15 mouse cellular contexts compared by ENCODE assay signal in genomic region chr15:79135783-79136575, GRCm38 (mm10). TPM values are rescaled to one million over a fixed set of nuclear protein-coding genes. Genes with fewer than 3 reads are reported as not detected.
DNase-seq lines count a peak whose midpoint lies in the region; ATAC-seq and TF ChIP-seq lines count a peak whose summit lies in the region.
"Had no signal": no experiment of that assay in that cellular context is flagged by ENCODE, and none has a peak within 500 bp of the region (broad histone marks: within the 10 kb centered on the region; RNA-seq: fewer than 3 reads in every experiment).

No protein-coding gene starts in this region.

- no peak overlapping the region for H3K9ac ChIP-seq in hindbrain, postnatal 0 days (replicated peaks; ENCODE audit: low read length)
- no peak overlapping the region for H3K9ac ChIP-seq in hindbrain, embryonic 13.5 days
- H3K9ac ChIP-seq in neural tube, embryonic 15.5 days (replicated peaks), result no peak overlapping the region
- H3K9ac ChIP-seq: embryonic facial prominence, embryonic 15.5 days had no signal

- no peaks in the 10 kb centered on the region for H3K27me3 ChIP-seq in hindbrain, postnatal 0 days (ENCODE audit: insufficient read depth, low read length)
- 0 out of 2 replicates have a peak, but pooled peaks cover 2% of the 10 kb centered on the region for H3K27me3 ChIP-seq in hindbrain, embryonic 13.5 days
- H3K27me3 ChIP-seq in neural tube, embryonic 15.5 days (replicated peaks), result no peaks in the 10 kb centered on the region
- H3K27me3 ChIP-seq: embryonic facial prominence, embryonic 15.5 days; heart, embryonic 13.5 days had no signal

- H3K4me1 ChIP-seq in hindbrain, postnatal 0 days (ENCODE audit: insufficient read depth, low read length), result no peaks in the 10 kb centered on the region
- peaks cover 8% of the 10 kb centered on the region for H3K4me1 ChIP-seq in hindbrain, embryonic 13.5 days (replicated peaks)
- H3K4me1 ChIP-seq in neural tube, embryonic 15.5 days, result peaks cover 14% of the 10 kb centered on the region

- peaks cover 27% of the 10 kb centered on the region for H3K36me3 ChIP-seq in hindbrain, postnatal 0 days (ENCODE audit: insufficient read depth, low read length)
- H3K36me3 ChIP-seq in hindbrain, embryonic 13.5 days, result peaks cover 33% of the 10 kb centered on the region
- H3K36me3 ChIP-seq in neural tube, embryonic 15.5 days, result peaks cover 33% of the 10 kb centered on the region

- H3K9me3 ChIP-seq in hindbrain, postnatal 0 days (ENCODE audit: low read length), result no peaks in the 10 kb centered on the region
- H3K9me3 ChIP-seq in hindbrain, embryonic 13.5 days, result no peaks in the 10 kb centered on the region
- no peaks in the 10 kb centered on the region for H3K9me3 ChIP-seq in neural tube, embryonic 15.5 days (replicated peaks)
- H3K9me3 ChIP-seq: embryonic facial prominence, embryonic 15.5 days; heart, embryonic 13.5 days had no signal

- 61% methylated on average over 11 of the region's 11 CpGs for WGBS in hindbrain, postnatal 0 days
- 66% methylated on average over 11 of the region's 11 CpGs for WGBS in hindbrain, embryonic 13.5 days
- 63% methylated on average over 11 of the region's 11 CpGs for WGBS in neural tube, embryonic 15.5 days

- no peak for TF ChIP-seq CTCF in hindbrain, postnatal 0 days (IDR thresholded peaks at IDR 0.05; ENCODE audit: low read depth)

- H3K4me2 ChIP-seq in hindbrain, postnatal 0 days (ENCODE audit: low read depth, low read length), result no peak overlapping the region
- H3K4me2 ChIP-seq in hindbrain, embryonic 13.5 days, result no peak overlapping the region
- H3K4me2 ChIP-seq in neural tube, embryonic 15.5 days, result no peak overlapping the region
- H3K4me2 ChIP-seq: embryonic facial prominence, embryonic 15.5 days; heart, embryonic 13.5 days had no signal

- no peak overlapping the region for H3K4me3 ChIP-seq in hindbrain, postnatal 0 days (ENCODE audit: low read length)
- H3K4me3 ChIP-seq in hindbrain, embryonic 13.5 days, result no peak overlapping the region
- no peak overlapping the region for H3K4me3 ChIP-seq in neural tube, embryonic 15.5 days (replicated peaks)
- H3K4me3 ChIP-seq: embryonic facial prominence, embryonic 15.5 days; heart, embryonic 13.5 days had no signal

- no peak for ATAC-seq in hindbrain, postnatal 0 days
- ATAC-seq in hindbrain, embryonic 13.5 days (ENCODE audit: low FRiP score), result no peak
- no peak for ATAC-seq in neural tube, embryonic 15.5 days (ENCODE audit: low FRiP score)
- ATAC-seq: intestine, embryonic 16.5 days had no signal

- H3K27ac ChIP-seq in hindbrain, postnatal 0 days, result no peak overlapping the region
- no peak overlapping the region for H3K27ac ChIP-seq in hindbrain, embryonic 13.5 days
- 0 out of 2 replicates have a peak overlapping the region, but pooled peaks have one; percentile 13 for H3K27ac ChIP-seq in neural tube, embryonic 15.5 days (replicated peaks)
- H3K27ac ChIP-seq: embryonic facial prominence, embryonic 15.5 days; heart, embryonic 13.5 days had no signal

- DNase-seq in hindbrain, postnatal 0 days (ENCODE audit: low spot score), result peak; percentile 22
- no peak for DNase-seq in neural tube, embryonic 10.5 days (ENCODE audit: extremely low spot score, low spot score)
- peak; percentile 55 for DNase-seq in kidney, postnatal 14 days
- DNase-seq in left cerebral cortex, adult 18-20 months (ENCODE audit: low spot score in 2 of 2), result no peak
- no peak for DNase-seq in layer of hippocampus, adult 18-20 months (ENCODE audit: low spot score in 2 of 2)
- no peak for DNase-seq in embryo, embryonic 10 days (ENCODE audit: low spot score)
- DNase-seq: B cell, adult 2 months; cerebellum, adult 11 months; cerebellum, postnatal 36 days; midbrain, embryonic 14.5 days had no signal

RNA-seq across cellular contexts. Expression of gene Polr2f, which starts 4.8 kb away (rescaled TPM):
- total RNA-seq in hindbrain, postnatal 0 days (2014; rRNA removed), result 49.9 and 50.1 TPM in 2 replicates
- 326 and 334 TPM in 2 replicates for polyA plus RNA-seq in hindbrain, postnatal 0 days (2015; fragmentation: Nextera tagmentation; extraction: Ambion mirVana)
- 263 and 295 TPM in 2 replicates for polyA plus RNA-seq in hindbrain, embryonic 13.5 days (2015; fragmentation: Nextera tagmentation; extraction: Ambion mirVana)
- 248 and 249 TPM in 2 replicates for polyA plus RNA-seq in neural tube, embryonic 15.5 days (2015; fragmentation: Nextera tagmentation; extraction: Ambion mirVana)
- total RNA-seq in left cerebral cortex, adult 18-20 months (2021), result 100 to 1,000 TPM; 102 to 111 TPM
- total RNA-seq in layer of hippocampus, adult 18-20 months (2021), result 100 to 1,000 TPM; 108 to 109 TPM

RNA-seq across cellular contexts. Expression of gene 1700088E04Rik, which starts 5.1 kb away (rescaled TPM):
- 6.0 and 10.1 TPM in 2 replicates for total RNA-seq in hindbrain, postnatal 0 days (2014; rRNA removed)
- polyA plus RNA-seq in hindbrain, postnatal 0 days (2015; fragmentation: Nextera tagmentation; extraction: Ambion mirVana), result 18.0 and 21.4 TPM in 2 replicates
- polyA plus RNA-seq in hindbrain, embryonic 13.5 days (2015; fragmentation: Nextera tagmentation; extraction: Ambion mirVana), result 15.3 and 22.1 TPM in 2 replicates
- 11.3 and 12.6 TPM in 2 replicates for polyA plus RNA-seq in neural tube, embryonic 15.5 days (2015; fragmentation: Nextera tagmentation; extraction: Ambion mirVana)
- total RNA-seq in left cerebral cortex, adult 18-20 months (2021), result 10 to 100 TPM in 1 of 2 experiments, 1 to 10 TPM in 1; 7.3 to 10.8 TPM
- 10 to 100 TPM in 1 of 2 experiments, 1 to 10 TPM in 1; 9.2 to 12.4 TPM for total RNA-seq in layer of hippocampus, adult 18-20 months (2021)

RNA-seq across cellular contexts. Expression of gene Micall1, which starts 27.3 kb away (rescaled TPM):
- 28.1 and 36.4 TPM in 2 replicates for total RNA-seq in hindbrain, postnatal 0 days (2014; rRNA removed)
- polyA plus RNA-seq in hindbrain, postnatal 0 days (2015; fragmentation: Nextera tagmentation; extraction: Ambion mirVana), result 8.0 and 9.5 TPM in 2 replicates
- 8.7 and 10.3 TPM in 2 replicates for polyA plus RNA-seq in hindbrain, embryonic 13.5 days (2015; fragmentation: Nextera tagmentation; extraction: Ambion mirVana)
- polyA plus RNA-seq in neural tube, embryonic 15.5 days (2015; fragmentation: Nextera tagmentation; extraction: Ambion mirVana), result 11.6 and 12.2 TPM in 2 replicates
- total RNA-seq in left cerebral cortex, adult 18-20 months (2021), result 10 to 100 TPM; 22.2 to 26.8 TPM
- 10 to 100 TPM; 33.9 to 35.3 TPM for total RNA-seq in layer of hippocampus, adult 18-20 months (2021)

RNA-seq across cellular contexts. Expression of gene Sox10, which starts 29.1 kb away (rescaled TPM):
- 36.2 and 40.3 TPM in 2 replicates for total RNA-seq in hindbrain, postnatal 0 days (2014; rRNA removed)
- 14.2 and 15.2 TPM in 2 replicates for polyA plus RNA-seq in hindbrain, postnatal 0 days (2015; fragmentation: Nextera tagmentation; extraction: Ambion mirVana)
- 6.6 and 8.1 TPM in 2 replicates for polyA plus RNA-seq in hindbrain, embryonic 13.5 days (2015; fragmentation: Nextera tagmentation; extraction: Ambion mirVana)
- 11.6 and 13.4 TPM in 2 replicates for polyA plus RNA-seq in neural tube, embryonic 15.5 days (2015; fragmentation: Nextera tagmentation; extraction: Ambion mirVana)
- 10 to 100 TPM; 19.6 to 26.1 TPM for total RNA-seq in left cerebral cortex, adult 18-20 months (2021)
- total RNA-seq in layer of hippocampus, adult 18-20 months (2021), result 10 to 100 TPM; 32.0 to 35.9 TPM

Comparison
In these comparisons a context has a peak if more than half of its experiments do, and no peak if none do; other contexts are left out.
1. DNase-seq: peak in hindbrain, postnatal 0 days (single experiment) and kidney, postnatal 14 days (single experiment); none in neural tube, embryonic 10.5 days (single experiment), left cerebral cortex, adult 18-20 months (0 of 2), layer of hippocampus, adult 18-20 months (0 of 2) and embryo, embryonic 10 days (single experiment).